Mouse (Mus musculus): ENCODE data around the gene Scd4. TPM values are rescaled to one million over a fixed set of nuclear protein-coding genes. Genes with fewer than 3 reads are reported as not detected.
"Not testable (repeated sequence)": the region's sequence is repeated elsewhere in the genome, so short reads cannot be mapped to it uniquely, and the experiment has no call there.

The Scd4 gene
- polyA plus RNA-seq, 1 experiment from 2014 or later: 0.23 TPM

GRCm38 (mm10) chr19:44329566-44329965, 3.3 kb upstream of the Scd4 start:
- H3K9ac ChIP-seq: no peak overlapping the region
- H3K27ac ChIP-seq: no peak overlapping the region
- H3K4me2 ChIP-seq: no peak overlapping the region
- no peaks in the 10 kb centered on the region for H3K9me3 ChIP-seq (replicated peaks)
- 90% methylated on average over 2 of the region's 2 CpGs for WGBS
- no peaks in the 10 kb centered on the region for H3K4me1 ChIP-seq
- no peak for ATAC-seq
- no peaks in the 10 kb centered on the region for H3K27me3 ChIP-seq
- H3K4me3 ChIP-seq: no peak overlapping the region
- H3K36me3 ChIP-seq (ENCODE audit: poor library complexity, severe bottlenecking): no peaks in the 10 kb centered on the region

- not testable (repeated sequence) for H3K27ac ChIP-seq; ATAC-seq; H3K27me3 ChIP-seq; H3K9me3 ChIP-seq (replicated peaks); H3K4me2 ChIP-seq; H3K36me3 ChIP-seq (ENCODE audit: poor library complexity, severe bottlenecking); H3K4me3 ChIP-seq; H3K9ac ChIP-seq; H3K4me1 ChIP-seq
- WGBS: 98% methylated on average over 1 of the region's 1 CpGs
These were observed 1.8 kb upstream of the Scd4 start for GRCm38 (mm10) chr19:44331128-44331527.

GRCm38 (mm10) chr19:44331911-44332310, 981 bp upstream of the Scd4 start:
- Histone ChIP-seq H3K4me1 (no peaks in the 10 kb centered on the region), H3K9me3 (replicated peaks) (no peaks in the 10 kb centered on the region), H3K9ac (no peak overlapping the region), H3K27ac (no peak overlapping the region), H3K4me3 (no peak overlapping the region), H3K36me3 (ENCODE audit: poor library complexity, severe bottlenecking) (no peaks in the 10 kb centered on the region), H3K27me3 (no peaks in the 10 kb centered on the region), H3K4me2 (no peak overlapping the region)
- no peak for ATAC-seq
- WGBS: 92% methylated on average over 5 of the region's 5 CpGs

- H3K4me1 ChIP-seq: no peaks in the 10 kb centered on the region
- H3K9ac ChIP-seq: no peak overlapping the region
- no peak overlapping the region for H3K4me3 ChIP-seq
- H3K4me2 ChIP-seq: no peak overlapping the region
- H3K27ac ChIP-seq: no peak overlapping the region
- H3K9me3 ChIP-seq (replicated peaks): no peaks in the 10 kb centered on the region
- ATAC-seq: no peak
- WGBS: 82% methylated on average over 8 of the region's 8 CpGs
- no peaks in the 10 kb centered on the region for H3K36me3 ChIP-seq (ENCODE audit: poor library complexity, severe bottlenecking)
- H3K27me3 ChIP-seq: no peaks in the 10 kb centered on the region
These were observed 566 bp upstream of the Scd4 start for GRCm38 (mm10) chr19:44332326-44332725.

- Histone ChIP-seq H3K36me3 (ENCODE audit: poor library complexity, severe bottlenecking) (no peaks in the 10 kb centered on the region), H3K27ac (no peak overlapping the region), H3K4me3 (no peak overlapping the region), H3K27me3 (no peaks in the 10 kb centered on the region), H3K9ac (no peak overlapping the region), H3K4me1 (no peaks in the 10 kb centered on the region), H3K9me3 (replicated peaks) (no peaks in the 10 kb centered on the region), H3K4me2 (no peak overlapping the region)
- ATAC-seq: no peak
- WGBS: 83% methylated on average over 9 of the region's 9 CpGs
These were observed 1.1 kb downstream of the Scd4 start for GRCm38 (mm10) chr19:44333991-44334390.

- Histone ChIP-seq H3K4me3 (no peak overlapping the region), H3K27ac (no peak overlapping the region), H3K4me2 (no peak overlapping the region), H3K4me1 (no peaks in the 10 kb centered on the region), H3K27me3 (no peaks in the 10 kb centered on the region), H3K9me3 (replicated peaks) (no peaks in the 10 kb centered on the region), H3K9ac (no peak overlapping the region), H3K36me3 (ENCODE audit: poor library complexity, severe bottlenecking) (no peaks in the 10 kb centered on the region)
- no peak for ATAC-seq
- 82% methylated on average over 6 of the region's 6 CpGs for WGBS
These were observed 3.2 kb downstream of the Scd4 start for GRCm38 (mm10) chr19:44335876-44336662.

- Histone ChIP-seq H3K4me1 (no peaks in the 10 kb centered on the region), H3K9ac (no peak overlapping the region), H3K36me3 (ENCODE audit: poor library complexity, severe bottlenecking) (no peaks in the 10 kb centered on the region), H3K4me2 (no peak overlapping the region), H3K9me3 (replicated peaks) (no peaks in the 10 kb centered on the region), H3K4me3 (no peak overlapping the region), H3K27ac (no peak overlapping the region), H3K27me3 (no peaks in the 10 kb centered on the region)
- 92% methylated on average over 8 of the region's 8 CpGs for WGBS
- no peak for ATAC-seq
These were observed 16.8 kb downstream of the Scd4 start for GRCm38 (mm10) chr19:44349689-44350088.

GRCm38 (mm10) chr19:44351756-44352155, 18.9 kb downstream of the Scd4 start:
- no peaks in the 10 kb centered on the region for H3K36me3 ChIP-seq (ENCODE audit: poor library complexity, severe bottlenecking)
- no peak overlapping the region for H3K4me2 ChIP-seq
- ATAC-seq: no peak
- no peak overlapping the region for H3K4me3 ChIP-seq
- WGBS: 80% methylated on average over 7 of the region's 7 CpGs
- H3K4me1 ChIP-seq: no peaks in the 10 kb centered on the region
- no peak overlapping the region for H3K9ac ChIP-seq
- H3K27me3 ChIP-seq: no peaks in the 10 kb centered on the region
- H3K27ac ChIP-seq: no peak overlapping the region
- H3K9me3 ChIP-seq (replicated peaks): no peaks in the 10 kb centered on the region

GRCm38 (mm10) chr19:44358700-44359099, 25.8 kb downstream of the Scd4 start:
- Histone ChIP-seq H3K4me2 (no peak overlapping the region), H3K36me3 (ENCODE audit: poor library complexity, severe bottlenecking) (no peaks in the 10 kb centered on the region), H3K4me1 (peaks cover 4% of the 10 kb centered on the region; the same call in 1 of the 2 replicates), H3K9ac (no peak overlapping the region), H3K27ac (no peak overlapping the region), H3K9me3 (replicated peaks) (no peaks in the 10 kb centered on the region; the same call in 1 of the 2 replicates), H3K4me3 (no peak overlapping the region), H3K27me3 (no peaks in the 10 kb centered on the region)
- 38% methylated on average over 8 of the region's 8 CpGs for WGBS
- ATAC-seq: no peak

- H3K36me3 ChIP-seq (ENCODE audit: poor library complexity, severe bottlenecking): no peaks in the 10 kb centered on the region
- no peak for ATAC-seq
- H3K4me2 ChIP-seq: 0 out of 2 replicates have a peak overlapping the region, but pooled peaks have one; percentile 6
- peaks cover 4% of the 10 kb centered on the region; the same call in 1 of the 2 replicates for H3K4me1 ChIP-seq
- WGBS: 19% methylated on average over 13 of the region's 13 CpGs
- no peak overlapping the region for H3K27ac ChIP-seq
- H3K4me3 ChIP-seq: no peak overlapping the region
- no peaks in the 10 kb centered on the region for H3K27me3 ChIP-seq
- H3K9ac ChIP-seq: no peak overlapping the region
- H3K9me3 ChIP-seq (replicated peaks): no peaks in the 10 kb centered on the region; the same call in 1 of the 2 replicates
These were observed 30.6 kb downstream of the Scd4 start for GRCm38 (mm10) chr19:44363529-44363928.

GRCm38 (mm10) chr19:44364029-44364428, 31.1 kb downstream of the Scd4 start:
- Histone ChIP-seq H3K4me2 (no peak overlapping the region), H3K4me3 (no peak overlapping the region), H3K9me3 (replicated peaks) (no peaks in the 10 kb centered on the region; the same call in 1 of the 2 replicates), H3K27me3 (no peaks in the 10 kb centered on the region), H3K4me1 (peaks cover under 1% of the 10 kb centered on the region; the same call in 1 of the 2 replicates), H3K36me3 (ENCODE audit: poor library complexity, severe bottlenecking) (no peaks in the 10 kb centered on the region), H3K9ac (no peak overlapping the region), H3K27ac (no peak overlapping the region)
- ATAC-seq: no peak
- WGBS: 83% methylated on average over 8 of the region's 8 CpGs

- 99% methylated on average over 4 of the region's 4 CpGs for WGBS
- no peak for ATAC-seq
- no peak overlapping the region for H3K4me2 ChIP-seq
- no peak overlapping the region for H3K27ac ChIP-seq
- H3K4me1 ChIP-seq: 0 out of 2 replicates have a peak, but pooled peaks cover 4% of the 10 kb centered on the region
- H3K36me3 ChIP-seq (ENCODE audit: poor library complexity, severe bottlenecking): no peaks in the 10 kb centered on the region
- H3K4me3 ChIP-seq: no peak overlapping the region
- no peaks in the 10 kb centered on the region for H3K27me3 ChIP-seq
- no peak overlapping the region for H3K9ac ChIP-seq
- no peaks in the 10 kb centered on the region; the same call in 1 of the 2 replicates for H3K9me3 ChIP-seq (replicated peaks)
These were observed 32.8 kb downstream of the Scd4 start for GRCm38 (mm10) chr19:44365733-44366132.

GRCm38 (mm10) chr19:44367076-44367475, 34.2 kb downstream of the Scd4 start:
- H3K27ac ChIP-seq; H3K9ac ChIP-seq; H3K36me3 ChIP-seq (ENCODE audit: poor library complexity, severe bottlenecking); H3K4me3 ChIP-seq; ATAC-seq; H3K4me2 ChIP-seq; H3K27me3 ChIP-seq; H3K9me3 ChIP-seq (replicated peaks); H3K4me1 ChIP-seq: not testable (repeated sequence)
- WGBS: 52% methylated on average over 10 of the region's 10 CpGs
